Mouse (Mus musculus) monocyte, adult 5-6 weeks (primary cell): ENCODE data around the gene Mapt. TPM values are rescaled to one million over a fixed set of nuclear protein-coding genes. Genes with fewer than 3 reads are reported as not detected.
"Not testable (repeated sequence)": the region's sequence is repeated elsewhere in the genome, so short reads cannot be mapped to it uniquely, and the experiment has no call there.

Source experiments
- ATAC-seq: fragments of 153-309, 156-312 bp; replicated peaks from 2 replicates; pipeline ENCODE4 v1.8.0; 2017; ENCODE audit warnings: mild to moderate bottlenecking; ENCODE audit not compliant: low TSS enrichment, insufficient number of reproducible peaks, severe bottlenecking, poor library complexity, low FRiP score
- total RNA-seq: library from RNA; stranded (forward); fragments of 200-1000, 200-491, 200-594 nt; gene quantifications from 3 replicates; pipeline ENCODE4 v1.2.3, GENCODE M21; 2017

Gene Mapt
- total RNA-seq, 1 experiment from 2014 or later, result 0.38 TPM

GRCm38 (mm10) chr11:104232141-104233061 is 1.2 kb downstream of the Mapt start:
- no peak for ATAC-seq

GRCm38 (mm10) chr11:104233101-104233500 is 1.9 kb downstream of the Mapt start:
- ATAC-seq, result no peak

GRCm38 (mm10) chr11:104233574-104234206 is 2.5 kb downstream of the Mapt start:
- ATAC-seq, result no peak

- no peak for ATAC-seq
These were observed 3.5 kb downstream of the Mapt start for GRCm38 (mm10) chr11:104234680-104235079.

GRCm38 (mm10) chr11:104235881-104236280 is 4.7 kb downstream of the Mapt start:
- ATAC-seq, result no peak

- ATAC-seq, result no peak
These were observed 6.0 kb downstream of the Mapt start for GRCm38 (mm10) chr11:104237226-104237625.

- no peak for ATAC-seq
These were observed 7.0 kb downstream of the Mapt start for GRCm38 (mm10) chr11:104237958-104238747.

GRCm38 (mm10) chr11:104245478-104245877 is 14.3 kb downstream of the Mapt start:
- ATAC-seq, result not testable (repeated sequence)

- ATAC-seq, result no peak
These were observed 15.0 kb downstream of the Mapt start for GRCm38 (mm10) chr11:104246171-104246694.

GRCm38 (mm10) chr11:104247141-104247717 is 16.0 kb downstream of the Mapt start:
- ATAC-seq, result no peak

- ATAC-seq, result no peak
These were observed 18.2 kb downstream of the Mapt start for GRCm38 (mm10) chr11:104249420-104249819.

- ATAC-seq, result no peak
These were observed 19.9 kb downstream of the Mapt start for GRCm38 (mm10) chr11:104251121-104251520.

- ATAC-seq, result no peak
These were observed 20.9 kb downstream of the Mapt start for GRCm38 (mm10) chr11:104252094-104252493.

- no peak for ATAC-seq
These were observed 23.3 kb downstream of the Mapt start for GRCm38 (mm10) chr11:104254408-104255039.

GRCm38 (mm10) chr11:104256179-104256578 is 25.0 kb downstream of the Mapt start:
- ATAC-seq, result no peak

GRCm38 (mm10) chr11:104258991-104259390 is 27.8 kb downstream of the Mapt start:
- ATAC-seq, result no peak

- ATAC-seq, result no peak
These were observed 33.5 kb downstream of the Mapt start for GRCm38 (mm10) chr11:104264683-104265082.

GRCm38 (mm10) chr11:104265669-104266068 is 34.5 kb downstream of the Mapt start:
- ATAC-seq, result no peak
